Mouse (Mus musculus) hindbrain, postnatal 0 days (tissue): Measurements from ENCODE around the gene Bak1. TPM values are rescaled to one million over a fixed set of nuclear protein-coding genes. Genes with fewer than 3 reads are reported as not detected.
A peak's percentile ranks its signal among the peaks of the same experiment; 100 is the strongest.

Experiments
- ATAC-seq: fragments of 200-750 bp; cut with Nextera tagmentation; 2 replicates; pipeline ENCODE4 v1.8.0; 2017; ENCODE audit warnings: mild to moderate bottlenecking, moderate TSS enrichment, moderate library complexity
- DNase-seq: peaks from one replicate; pipeline ENCODE4 v3.0.0-alpha.2; 2015; ENCODE audit warnings: low spot score
- H3K27ac ChIP-seq: fragments of 300-500 bp; sonication (generic); 2 replicates; pipeline ENCODE4 v1.5.1; 2014; ENCODE audit warnings: mild to moderate bottlenecking
- H3K27me3 ChIP-seq: fragments of 300-500 bp; sonication (generic); 2 replicates; pipeline ENCODE4 v1.6.1; 2014; ENCODE audit warnings: low read length, mixed read lengths; ENCODE audit not compliant: insufficient read depth
- H3K36me3 ChIP-seq: fragments of 300-500 bp; sonication (generic); 2 replicates; pipeline ENCODE4 v1.6.1; 2014; ENCODE audit warnings: low read length, mixed read lengths; ENCODE audit not compliant: insufficient read depth
- H3K4me1 ChIP-seq: fragments of 300-500 bp; sonication (generic); 2 replicates; pipeline ENCODE4 v1.6.1; 2014; ENCODE audit warnings: antibody characterized with exemption, low read length, mixed read lengths; ENCODE audit not compliant: insufficient read depth
- H3K4me2 ChIP-seq: fragments of 300-500 bp; sonication (generic); 2 replicates; pipeline ENCODE4 v1.6.1; 2014; ENCODE audit warnings: low read depth, mild to moderate bottlenecking, low read length, moderate library complexity, mixed read lengths
- H3K4me3 ChIP-seq: fragments of 300-500 bp; sonication (generic); 2 replicates; pipeline ENCODE4 v1.5.1; 2014; ENCODE audit warnings: low read length
- H3K9ac ChIP-seq: fragments of 300-500 bp; sonication (generic); replicated peaks from 2 replicates; pipeline ENCODE4 v1.6.1; 2014; ENCODE audit warnings: mild to moderate bottlenecking, low read length, moderate library complexity, mixed read lengths
- H3K9me3 ChIP-seq: fragments of 300-500 bp; sonication (generic); 2 replicates; pipeline ENCODE4 v1.6.1; 2016; ENCODE audit warnings: low read length, mixed read lengths
- CTCF ChIP-seq: IDR thresholded peaks from 2 replicates; pipeline ENCODE4 v1.5.1; 2016; ENCODE audit warnings: antibody characterized with exemption, control low read depth, low read depth
- WGBS: fragments of 180-500 bp; shearing (Covaris S2); extraction: QIAGEN DNeasy Blood & Tissue Kit; methylation state at CpG from one replicate; pipeline ENCODE4 v1.1.7; 2014; 5-methylcytosine and 5-hydroxymethylcytosine counted together
- polyA plus RNA-seq: library from polyadenylated mRNA; unstranded; fragments of >200 nt; fragmentation: Nextera tagmentation; extraction: Ambion mirVana; gene quantifications from 2 replicates; pipeline ENCODE4 v1.2.1, GENCODE M21; 2015
- total RNA-seq: library from RNA; depleted of rRNA; stranded (reverse); fragments of >200 nt; gene quantifications from 2 replicates; pipeline ENCODE4 v1.2.3, GENCODE M21; 2014

Gene Bak1
- total and polyA plus RNA-seq, 2 experiments from 2014 or later: 4.2 to 62.9 TPM

GRCm38 (mm10) chr17:27027460-27028283 lies 1.1 kb downstream of the Bak1 start:
- peak overlapping the region; percentile 91 for H3K27ac ChIP-seq
- peak; percentile 25; the same call in 1 of the 2 replicates for ATAC-seq
- H3K9ac ChIP-seq: peak overlapping the region; percentile 97
- H3K4me2 ChIP-seq: peak overlapping the region; percentile 82
- WGBS: 30% methylated on average over 12 of the region's 12 CpGs
- H3K36me3 ChIP-seq: peaks cover 11% of the 10 kb centered on the region; the same call in 1 of the 2 replicates
- peaks cover 10% of the 10 kb centered on the region for H3K4me1 ChIP-seq
- H3K9me3 ChIP-seq: no peaks in the 10 kb centered on the region
- TF ChIP-seq CTCF: 0 out of 2 replicates have a peak, but pooled peaks have one; percentile 5
- peak; percentile 66 for DNase-seq
- peak overlapping the region; percentile 77 for H3K4me3 ChIP-seq
- no peaks in the 10 kb centered on the region for H3K27me3 ChIP-seq

DNA sequence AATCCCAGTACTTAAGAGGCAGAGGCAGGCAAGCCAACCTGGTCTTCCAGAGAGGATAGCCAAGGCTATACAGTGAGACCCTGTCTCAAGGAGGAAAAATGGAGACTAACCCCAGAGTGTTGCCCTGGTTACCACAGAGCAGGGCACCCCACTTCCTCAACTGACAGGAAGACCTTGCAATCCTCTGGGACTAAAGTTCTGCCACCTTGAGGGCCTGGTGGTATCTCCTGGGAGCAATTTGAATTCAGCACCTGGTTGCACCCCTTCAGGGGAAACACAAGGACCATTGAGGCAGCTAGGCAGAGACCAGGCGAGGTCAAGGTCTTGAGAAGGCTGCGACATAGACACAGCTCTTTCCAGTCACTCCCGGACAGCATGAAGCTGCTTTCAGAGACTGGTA lies 2.9 kb downstream of the Bak1 start:
- H3K27ac ChIP-seq: no peak overlapping the region
- peaks cover 10% of the 10 kb centered on the region for H3K4me1 ChIP-seq
- H3K4me3 ChIP-seq: no peak overlapping the region
- H3K9ac ChIP-seq: no peak overlapping the region
- no peak for TF ChIP-seq CTCF
- no peaks in the 10 kb centered on the region for H3K27me3 ChIP-seq
- no peak for ATAC-seq
- no peak overlapping the region for H3K4me2 ChIP-seq
- no peaks in the 10 kb centered on the region for H3K9me3 ChIP-seq
- WGBS: 92% methylated on average over 3 of the region's 3 CpGs
- H3K36me3 ChIP-seq: peaks cover 22% of the 10 kb centered on the region; the same call in 1 of the 2 replicates
- no peak for DNase-seq

DNA sequence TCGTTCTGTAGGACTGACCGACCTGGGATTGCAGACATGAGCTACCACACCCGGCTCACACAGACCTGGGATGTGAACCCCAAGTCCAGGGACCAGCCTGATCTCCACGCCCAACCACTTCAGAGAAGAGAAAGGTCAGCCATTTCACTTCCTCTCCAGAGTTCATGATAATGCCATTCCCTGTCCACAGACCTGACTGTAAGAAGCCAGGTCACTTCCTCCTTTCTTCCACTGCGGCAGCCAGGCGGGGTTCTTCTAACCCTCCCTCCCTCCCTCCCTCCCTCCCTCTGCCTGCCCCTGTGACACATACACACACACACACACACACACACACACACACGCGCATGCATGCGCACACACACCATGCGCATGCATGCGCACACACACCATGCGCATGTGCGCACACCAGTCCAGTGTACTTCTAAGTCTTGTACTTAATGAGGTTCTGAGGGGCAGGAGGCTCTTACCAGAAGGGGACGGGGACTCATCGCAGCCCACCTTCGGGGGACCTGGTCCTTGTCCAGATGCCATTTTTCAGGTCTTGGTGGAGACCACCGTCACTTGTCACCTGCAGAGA lies 3.4 kb downstream of the Bak1 start:
- Histone ChIP-seq H3K27ac (no peak overlapping the region), H3K9me3 (no peaks in the 10 kb centered on the region), H3K27me3 (no peaks in the 10 kb centered on the region), H3K4me3 (no peak overlapping the region), H3K9ac (no peak overlapping the region), H3K4me1 (peaks cover 10% of the 10 kb centered on the region), H3K36me3 (peaks cover 25% of the 10 kb centered on the region; the same call in 1 of the 2 replicates), H3K4me2 (no peak overlapping the region)
- ATAC-seq (no peak), DNase-seq (no peak)
- TF ChIP-seq CTCF: no peak
- WGBS: 95% methylated on average over 17 of the region's 17 CpGs

DNA sequence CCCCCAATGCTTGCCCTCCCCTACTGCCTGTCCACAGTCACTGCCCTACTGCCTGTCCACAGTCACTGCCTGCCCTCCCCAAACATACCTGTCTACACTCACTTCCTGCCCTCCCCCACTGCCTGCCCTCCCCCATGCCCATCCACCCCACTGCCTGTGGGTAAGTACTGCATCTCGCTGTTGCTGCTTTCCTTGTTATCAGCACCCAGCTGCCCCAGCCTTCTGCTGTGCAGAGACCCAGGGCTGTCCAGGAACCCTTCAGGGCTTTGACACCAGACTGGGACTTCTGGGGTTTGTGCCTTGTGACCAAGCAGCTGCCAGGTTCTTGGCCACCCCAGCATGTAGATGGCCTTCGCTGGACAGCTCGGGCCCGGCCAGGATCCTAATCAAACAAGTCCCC lies 5.5 kb downstream of the Bak1 start:
- Histone ChIP-seq H3K9me3 (no peaks in the 10 kb centered on the region), H3K27ac (no peak overlapping the region), H3K9ac (no peak overlapping the region), H3K27me3 (no peaks in the 10 kb centered on the region), H3K4me2 (no peak overlapping the region), H3K4me3 (no peak overlapping the region), H3K36me3 (peaks cover 32% of the 10 kb centered on the region; the same call in 1 of the 2 replicates), H3K4me1 (peaks cover 8% of the 10 kb centered on the region)
- DNase-seq (no peak), ATAC-seq (no peak)
- WGBS: 86% methylated on average over 4 of the region's 4 CpGs
- TF ChIP-seq CTCF: no peak

- no peaks in the 10 kb centered on the region for H3K9me3 ChIP-seq
- DNase-seq: no peak
- no peak overlapping the region for H3K27ac ChIP-seq
- WGBS: 95% methylated on average over 9 of the region's 9 CpGs
- TF ChIP-seq CTCF: no peak
- H3K4me1 ChIP-seq: peaks cover 5% of the 10 kb centered on the region; the same call in 1 of the 2 replicates
- H3K4me3 ChIP-seq: no peak overlapping the region
- no peaks in the 10 kb centered on the region for H3K27me3 ChIP-seq
- ATAC-seq: no peak
- H3K9ac ChIP-seq: no peak overlapping the region
- H3K4me2 ChIP-seq: no peak overlapping the region
- H3K36me3 ChIP-seq: peaks cover 32% of the 10 kb centered on the region; the same call in 1 of the 2 replicates
Measured at GRCm38 (mm10) chr17:27021736-27022135, 7.1 kb downstream of the Bak1 start.

GRCm38 (mm10) chr17:27021076-27021475 lies 7.7 kb downstream of the Bak1 start:
- Histone ChIP-seq H3K27ac (no peak overlapping the region), H3K4me2 (no peak overlapping the region), H3K4me3 (no peak overlapping the region), H3K4me1 (peaks cover 5% of the 10 kb centered on the region; the same call in 1 of the 2 replicates), H3K9me3 (no peaks in the 10 kb centered on the region), H3K9ac (no peak overlapping the region), H3K27me3 (no peaks in the 10 kb centered on the region), H3K36me3 (peaks cover 32% of the 10 kb centered on the region; the same call in 1 of the 2 replicates)
- TF ChIP-seq CTCF: no peak
- DNase-seq (no peak), ATAC-seq (no peak)
- WGBS: 76% methylated on average over 14 of the region's 14 CpGs
